Mouse (Mus musculus) megakaryocyte, embryonic 14.5 days (primary cell): ENCODE results near the gene Cdcp2.

Experiments
- FLI1 ChIP-seq: IDR thresholded peaks from 2 replicates; pipeline ENCODE4 v1.6.1; 2012; ENCODE audit warnings: low read length, inconsistent platforms, mixed read lengths
- GATA1 ChIP-seq: IDR thresholded peaks from 3 replicates; pipeline ENCODE4 v1.6.1; 2012; ENCODE audit warnings: mixed read lengths, low read length, inconsistent platforms, borderline replicate concordance

DNA sequence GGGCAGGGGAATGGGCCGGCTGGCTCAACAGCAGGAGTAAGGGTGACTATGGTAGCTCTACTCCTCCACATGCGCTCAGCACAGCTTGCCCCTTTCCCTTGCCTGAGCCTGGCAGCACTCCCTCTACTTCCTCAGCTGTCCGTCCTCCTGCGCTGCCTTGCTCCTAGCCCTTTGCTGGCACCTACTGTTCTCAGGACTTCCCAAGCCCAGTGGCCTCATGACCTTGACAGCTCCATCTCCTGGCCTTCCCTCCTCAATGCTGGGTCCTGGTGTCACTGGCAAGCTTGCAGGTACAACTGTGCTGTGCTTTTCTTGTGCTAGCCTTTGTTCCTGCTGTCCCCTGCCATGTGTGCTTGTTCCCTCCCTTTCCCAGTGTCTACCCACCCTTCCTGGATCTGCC, 13.6 kb upstream of the Cdcp2 start:
- TF ChIP-seq GATA1 (no peak), FLI1 (no peak)
